Mouse (Mus musculus) forebrain, postnatal 0 days (tissue): ENCODE measurements around the gene Fam229a. TPM values are rescaled to one million over a fixed set of nuclear protein-coding genes. Genes with fewer than 3 reads are reported as not detected.
"Not testable (repeated sequence)": the region's sequence is repeated elsewhere in the genome, so short reads cannot be mapped to it uniquely, and the experiment has no call there.

Experiments
- ATAC-seq: fragments of 200-750 bp; cut with Nextera tagmentation; 2 replicates; pipeline ENCODE4 v1.8.0; 2017; ENCODE audit warnings: mild to moderate bottlenecking, moderate library complexity
- DNase-seq: peaks from one replicate; pipeline ENCODE4 v3.0.0-alpha.2; 2015
- H3K27ac ChIP-seq: fragments of 300-500 bp; sonication (generic); 2 replicates; pipeline ENCODE4 v1.5.1; 2014; ENCODE audit warnings: low read depth, mild to moderate bottlenecking, antibody characterized with exemption, low read length, moderate library complexity, mixed read lengths
- H3K27me3 ChIP-seq: fragments of 300-500 bp; sonication (generic); 2 replicates; pipeline ENCODE4 v1.6.1; 2014; ENCODE audit warnings: mild to moderate bottlenecking, low read length, mixed read lengths; ENCODE audit not compliant: insufficient read depth
- H3K36me3 ChIP-seq: fragments of 300-500 bp; sonication (generic); 2 replicates; pipeline ENCODE4 v1.6.1; 2014; ENCODE audit warnings: mild to moderate bottlenecking, moderate library complexity; ENCODE audit not compliant: insufficient read depth
- H3K4me1 ChIP-seq: fragments of 300-500 bp; sonication (generic); 2 replicates; pipeline ENCODE4 v1.6.1; 2014; ENCODE audit warnings: antibody characterized with exemption; ENCODE audit not compliant: insufficient read depth
- H3K4me2 ChIP-seq: fragments of 300-500 bp; sonication (generic); 2 replicates; pipeline ENCODE4 v1.6.1; 2014; ENCODE audit warnings: low read depth, mild to moderate bottlenecking, moderate library complexity
- H3K4me3 ChIP-seq: fragments of 300-500 bp; sonication (generic); 2 replicates; pipeline ENCODE4 v1.5.1; 2014; ENCODE audit warnings: low read depth, low read length, mixed read lengths
- H3K9ac ChIP-seq: fragments of 300-500 bp; sonication (generic); 2 replicates; pipeline ENCODE4 v1.6.1; 2014; ENCODE audit warnings: mild to moderate bottlenecking
- H3K9me3 ChIP-seq: fragments of 300-500 bp; sonication (generic); 2 replicates; pipeline ENCODE4 v1.6.1; 2016; ENCODE audit warnings: low read length
- CTCF ChIP-seq: sonication (generic); IDR thresholded peaks from 2 replicates; pipeline ENCODE4 v1.5.1; 2016; ENCODE audit warnings: antibody characterized with exemption, control low read depth, low read depth
- WGBS: fragments of 180-500 bp; shearing (Covaris S2); extraction: QIAGEN DNeasy Blood & Tissue Kit; methylation state at CpG from one replicate; pipeline ENCODE4 v1.1.7; 2014; 5-methylcytosine and 5-hydroxymethylcytosine counted together
- polyA plus RNA-seq: library from polyadenylated mRNA; unstranded; fragments of >200 nt; fragmentation: Nextera tagmentation; extraction: Ambion mirVana; gene quantifications from 2 replicates; pipeline ENCODE4 v1.2.1, GENCODE M21; 2015
- total RNA-seq: library from RNA; depleted of rRNA; stranded (reverse); fragments of >200 nt; gene quantifications from 2 replicates; pipeline ENCODE4 v1.2.3, GENCODE M21; 2014

The Fam229a gene
- total and polyA plus RNA-seq, 2 experiments from 2014 or later, result 1.7 to 1.8 TPM

GRCm38 (mm10) chr4:129455265-129455664 lies 35.7 kb upstream of the Fam229a start:
- no peaks in the 10 kb centered on the region for H3K27me3 ChIP-seq
- H3K4me3 ChIP-seq, result no peak overlapping the region
- WGBS, result 0% methylated on average over 5 of the region's 5 CpGs
- DNase-seq, result peak; percentile 91
- peak; percentile 84 for ATAC-seq
- H3K36me3 ChIP-seq, result no peaks in the 10 kb centered on the region
- H3K27ac ChIP-seq, result no peak overlapping the region
- no peaks in the 10 kb centered on the region for H3K9me3 ChIP-seq
- H3K9ac ChIP-seq, result no peak overlapping the region
- no peak overlapping the region for H3K4me2 ChIP-seq
- H3K4me1 ChIP-seq, result no peaks in the 10 kb centered on the region
- TF ChIP-seq CTCF, result peak; percentile 98

- DNase-seq, result no peak
- no peaks in the 10 kb centered on the region for H3K36me3 ChIP-seq
- H3K4me3 ChIP-seq, result no peak overlapping the region
- ATAC-seq, result no peak
- no peaks in the 10 kb centered on the region for H3K4me1 ChIP-seq
- no peaks in the 10 kb centered on the region for H3K9me3 ChIP-seq
- 45% methylated on average over 5 of the region's 5 CpGs for WGBS
- H3K27me3 ChIP-seq, result no peaks in the 10 kb centered on the region
- no peak overlapping the region for H3K4me2 ChIP-seq
- no peak for TF ChIP-seq CTCF
- no peak overlapping the region for H3K27ac ChIP-seq
- H3K9ac ChIP-seq, result no peak overlapping the region
Observed at GRCm38 (mm10) chr4:129456126-129456525, 34.9 kb upstream of the Fam229a start.

GRCm38 (mm10) chr4:129457311-129457710 lies 33.7 kb upstream of the Fam229a start:
- not testable (repeated sequence) for H3K27ac ChIP-seq, H3K9me3 ChIP-seq, H3K4me1 ChIP-seq, H3K36me3 ChIP-seq, DNase-seq, H3K9ac ChIP-seq, ATAC-seq, H3K27me3 ChIP-seq, H3K4me3 ChIP-seq, H3K4me2 ChIP-seq
- WGBS, result 86% methylated on average over 2 of the region's 2 CpGs

GRCm38 (mm10) chr4:129459726-129460125 lies 31.3 kb upstream of the Fam229a start:
- DNase-seq (no peak), ATAC-seq (no peak)
- Histone ChIP-seq H3K27ac (no peak overlapping the region), H3K9ac (no peak overlapping the region), H3K4me1 (peaks cover 7% of the 10 kb centered on the region), H3K4me3 (no peak overlapping the region), H3K9me3 (no peaks in the 10 kb centered on the region), H3K27me3 (no peaks in the 10 kb centered on the region), H3K36me3 (peaks cover 9% of the 10 kb centered on the region; the same call in 1 of the 2 replicates), H3K4me2 (no peak overlapping the region)
- TF ChIP-seq CTCF, result no peak
- 92% methylated on average over 3 of the region's 3 CpGs for WGBS

- Histone ChIP-seq H3K27ac (peak overlapping the region; percentile 90), H3K9ac (peak overlapping the region; percentile 56), H3K9me3 (no peaks in the 10 kb centered on the region), H3K4me1 (peaks cover 7% of the 10 kb centered on the region), H3K27me3 (no peaks in the 10 kb centered on the region), H3K4me3 (peak overlapping the region; percentile 90), H3K36me3 (peaks cover 19% of the 10 kb centered on the region), H3K4me2 (peak overlapping the region; percentile 49)
- 0% methylated on average over 4 of the region's 4 CpGs for WGBS
- ATAC-seq (peak; percentile 7), DNase-seq (no peak)
- TF ChIP-seq CTCF, result no peak
Observed at GRCm38 (mm10) chr4:129460827-129461182, 30.2 kb upstream of the Fam229a start.

GRCm38 (mm10) chr4:129461183-129461960 lies 29.6 kb upstream of the Fam229a start, which contains the start of gene Bsdc1:
Gene Bsdc1, plus strand, starts transcription at chr4:129461581.
- Histone ChIP-seq H3K4me1 (peaks cover 7% of the 10 kb centered on the region), H3K27ac (peak within 1 kb of the TSS; percentile 90), H3K4me3 (peak within 1 kb of the TSS; percentile 90), H3K36me3 (peaks cover 24% of the 10 kb centered on the region), H3K9me3 (no peaks in the 10 kb centered on the region), H3K27me3 (no peaks in the 10 kb centered on the region), H3K4me2 (peak within 1 kb of the TSS; percentile 83), H3K9ac (peak within 1 kb of the TSS; percentile 84)
- TF ChIP-seq CTCF, result 0 out of 2 replicates have a peak, but pooled peaks have one; percentile 16
- ATAC-seq (peak; percentile 99), DNase-seq (peak; percentile 100)
- WGBS, result under 1% methylated on average over 44 of the region's 46 CpGs

- Histone ChIP-seq H3K9me3 (no peaks in the 10 kb centered on the region), H3K36me3 (peaks cover 32% of the 10 kb centered on the region), H3K4me1 (peaks cover 7% of the 10 kb centered on the region), H3K4me3 (peak overlapping the region; percentile 90), H3K4me2 (peak overlapping the region; percentile 83), H3K9ac (peak overlapping the region; percentile 84), H3K27me3 (no peaks in the 10 kb centered on the region), H3K27ac (peak overlapping the region; percentile 80)
- 22% methylated on average over 3 of the region's 3 CpGs for WGBS
- TF ChIP-seq CTCF, result no peak
- no peak for DNase-seq
- no peak for ATAC-seq
Observed at GRCm38 (mm10) chr4:129462118-129462517, 28.9 kb upstream of the Fam229a start.
